Mouse (Mus musculus) gastrocnemius, postnatal 10 days (tissue): ENCODE data around the gene Kdm7a. TPM values are rescaled to one million over a fixed set of nuclear protein-coding genes. Genes with fewer than 3 reads are reported as not detected.

Source experiments
- DNase-seq: peaks from one replicate; pipeline ENCODE4 v3.0.0; 2021; ENCODE audit warnings: mixed read lengths
- long read RNA-seq, 2 experiments: library from polyadenylated mRNA; stranded (forward); transcript quantifications; one replicate each; pipeline ENCODE4 v2.0.0; 2021
- total RNA-seq, 2 experiments: library from RNA; stranded (reverse); gene quantifications; 2 replicates each; pipeline ENCODE4 v1.2.3; 2021

Gene Kdm7a
- 10 to 100 TPM; 15.8 to 16.3 TPM for total RNA-seq
- long read RNA-seq, experiment 1, full-length matches to known transcripts, result 3 of 8 reads
- long read RNA-seq, experiment 1, partial matches to known transcripts, result 3 of 8 reads
- long read RNA-seq, experiment 1, other reads (novel, unspliced or antisense), result 2 of 8 reads
- long read RNA-seq, experiment 2, full-length matches to known transcripts, result 7 of 9 reads
- long read RNA-seq, experiment 2, partial matches to known transcripts, result 1 of 9 reads
- long read RNA-seq, experiment 2, other reads (novel, unspliced or antisense), result 1 of 9 reads

- peak; percentile 84 for DNase-seq
These were observed at the start of gene Kdm7a for GRCm38 (mm10) chr6:39206581-39207461. Gene Kdm7a (minus strand): TSS chr6:39206789.

GRCm38 (mm10) chr6:39255271-39255670 is 48.7 kb upstream of the Kdm7a start:
- DNase-seq, result no peak

DNA sequence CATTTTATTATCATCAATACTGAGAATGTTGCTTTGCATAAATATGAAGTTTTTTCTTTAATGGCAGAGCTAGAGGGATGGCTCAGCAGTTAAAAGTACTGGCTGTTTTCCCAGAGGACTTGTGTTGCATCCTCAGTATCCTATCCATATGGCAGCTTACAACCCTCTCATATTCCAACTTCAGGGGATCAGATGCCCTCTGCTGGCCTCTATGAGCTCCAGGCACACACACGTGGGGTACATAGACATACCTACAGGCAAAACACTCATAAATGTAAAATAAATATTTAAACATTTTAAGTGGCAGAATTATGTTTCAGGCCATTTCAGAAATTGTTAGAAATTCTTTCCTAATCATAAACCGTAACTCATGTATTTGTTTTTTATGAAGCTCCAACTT is 43.5 kb upstream of the Kdm7a start:
- no peak for DNase-seq

- DNase-seq, result no peak
These were observed 42.7 kb upstream of the Kdm7a start for GRCm38 (mm10) chr6:39249176-39249770.

DNA sequence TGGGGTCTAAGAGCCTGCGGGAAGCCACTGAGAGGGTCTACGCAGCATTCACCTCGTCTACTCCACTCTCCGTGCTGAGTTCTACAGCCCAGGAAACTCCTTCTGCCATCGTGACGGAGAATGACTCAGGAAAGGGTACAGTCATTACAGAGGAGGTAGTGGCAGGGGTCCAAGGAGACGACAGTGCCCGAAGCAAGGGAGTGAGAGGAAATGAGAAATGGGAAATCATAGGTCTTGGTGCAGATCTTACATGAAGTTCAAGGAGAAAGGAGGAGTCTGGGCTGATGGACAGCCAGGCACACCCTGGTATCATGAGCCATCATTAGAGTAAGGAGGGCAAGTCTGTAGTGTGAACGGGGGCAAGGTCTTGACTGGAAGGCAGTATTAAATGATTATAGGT is 37.5 kb upstream of the Kdm7a start:
- DNase-seq, result no peak

DNA sequence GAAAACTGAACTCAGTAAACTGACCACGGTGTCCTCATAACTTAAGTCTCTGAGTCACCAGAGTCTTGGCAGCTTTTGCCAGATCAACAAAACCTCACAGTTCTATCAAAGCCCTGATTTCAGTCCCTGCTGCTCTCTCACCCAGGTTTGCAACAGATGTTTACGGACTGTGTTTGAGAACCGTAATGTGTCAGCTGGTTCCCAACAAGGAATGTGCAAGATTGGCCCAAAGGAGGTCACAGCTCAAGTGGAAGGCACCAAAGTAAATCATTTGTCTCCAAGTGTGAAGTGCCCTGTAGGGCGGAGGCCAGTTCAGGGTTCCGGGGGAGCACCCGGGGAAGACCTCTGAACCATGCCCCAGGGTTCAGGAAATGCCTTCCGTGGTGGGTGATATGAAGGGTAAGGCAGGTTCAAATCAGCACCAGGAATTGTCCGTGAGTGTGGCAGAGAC is 36.9 kb upstream of the Kdm7a start:
- DNase-seq, result no peak

GRCm38 (mm10) chr6:39242718-39243471 is 36.3 kb upstream of the Kdm7a start:
- peak; percentile 73 for DNase-seq

- DNase-seq, result no peak
These were observed 34.9 kb upstream of the Kdm7a start for GRCm38 (mm10) chr6:39241421-39241891.

GRCm38 (mm10) chr6:39240956-39241355 is 34.4 kb upstream of the Kdm7a start:
- DNase-seq, result no peak

GRCm38 (mm10) chr6:39237887-39238286 is 31.3 kb upstream of the Kdm7a start:
- DNase-seq, result no peak

GRCm38 (mm10) chr6:39232617-39233016 is 26.0 kb upstream of the Kdm7a start:
- no peak for DNase-seq

DNA sequence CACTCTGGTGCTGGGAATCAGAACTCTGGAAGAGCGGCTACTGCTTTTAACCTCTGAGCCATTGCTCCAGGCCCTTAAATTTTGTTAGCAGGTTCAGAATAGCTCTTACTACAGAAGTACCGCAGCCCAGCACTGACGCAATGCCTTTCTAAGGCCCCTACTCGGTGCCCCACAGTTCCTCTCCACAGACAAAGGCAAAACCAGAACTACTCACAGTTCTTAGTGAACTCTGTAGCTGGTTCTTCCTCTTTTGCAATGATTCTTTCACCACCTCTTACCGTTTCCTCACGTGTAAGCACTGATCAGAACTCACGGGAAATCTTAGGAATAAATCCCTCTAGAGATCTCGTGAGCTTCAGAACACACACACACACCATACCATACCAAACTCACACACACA is 24.1 kb upstream of the Kdm7a start:
- no peak for DNase-seq

DNA sequence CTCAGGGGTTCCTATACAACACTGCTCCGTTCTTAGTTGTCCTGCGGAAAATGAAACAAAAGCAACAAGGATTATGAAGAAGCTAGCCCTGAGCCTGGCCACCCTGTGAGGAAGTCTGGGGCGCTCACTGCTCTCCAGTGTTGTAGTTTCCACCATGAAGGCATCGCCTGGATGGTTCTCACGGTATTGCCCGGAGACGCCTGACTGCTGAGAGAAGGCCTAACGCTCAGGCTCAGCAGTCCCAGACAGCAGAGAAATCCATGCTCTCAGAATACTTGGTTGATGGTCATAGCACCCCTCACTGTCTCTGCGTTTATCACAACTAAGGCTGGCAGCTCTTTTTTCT is 20.0 kb upstream of the Kdm7a start:
- no peak for DNase-seq

DNA sequence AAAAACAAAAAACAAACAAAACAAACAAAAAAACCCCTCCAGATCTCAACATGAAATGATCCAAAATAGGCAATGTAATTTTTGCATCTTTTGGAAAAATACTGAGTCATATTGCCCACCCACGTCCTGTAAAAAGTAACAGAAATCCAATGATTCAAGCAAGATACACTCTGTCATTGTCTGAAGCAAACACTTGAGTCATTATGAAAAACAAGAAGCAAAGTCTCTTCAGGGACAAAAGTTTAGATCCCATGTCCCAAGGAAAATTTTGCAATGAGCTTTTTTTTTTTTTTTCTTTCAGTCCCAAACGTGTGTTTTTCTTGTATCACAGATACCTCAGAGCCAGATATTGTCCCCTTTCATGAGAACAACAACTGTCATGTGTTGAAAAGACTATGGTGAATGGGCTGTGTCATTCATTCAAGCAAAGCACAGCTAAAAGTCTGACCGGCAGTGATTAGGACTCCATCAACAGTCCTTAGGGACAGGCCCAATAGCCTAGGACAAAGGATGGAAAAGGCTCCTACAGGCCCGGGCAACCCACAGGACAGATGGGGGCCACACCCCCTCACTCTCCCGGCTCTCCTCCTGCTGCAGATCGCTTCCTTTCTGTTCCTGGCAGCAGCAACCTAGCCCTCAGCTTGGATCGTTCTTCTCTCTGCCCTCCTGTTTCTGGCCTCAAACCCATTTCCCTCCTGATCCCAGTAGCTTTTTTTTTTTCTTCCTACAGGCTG is 19.5 kb upstream of the Kdm7a start:
- no peak for DNase-seq

DNA sequence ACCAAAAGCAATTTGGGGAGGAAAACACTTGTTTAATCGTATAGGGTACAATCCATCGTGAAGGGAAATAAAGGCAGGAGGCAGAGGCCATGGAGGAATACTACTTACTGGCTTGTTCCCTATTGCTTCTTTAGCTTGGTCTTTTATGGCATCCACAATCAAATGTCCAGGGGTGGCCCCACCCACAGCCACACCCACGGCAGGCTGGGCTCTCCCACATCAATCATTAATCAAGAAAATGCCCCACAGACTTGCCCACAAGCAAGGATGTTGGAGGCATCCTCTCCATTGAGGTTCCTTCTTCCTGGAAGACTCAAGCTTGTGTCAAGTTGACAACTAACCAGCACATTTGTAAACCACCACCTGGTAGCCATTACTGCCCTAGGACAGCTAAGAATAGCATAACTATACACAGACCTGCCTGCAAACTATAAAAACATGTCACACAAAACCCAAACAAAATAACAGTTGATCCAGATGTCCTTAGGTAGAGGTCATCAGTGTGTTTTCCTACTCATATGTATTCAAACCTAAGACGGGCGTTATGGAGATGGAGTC is 16.8 kb upstream of the Kdm7a start:
- no peak for DNase-seq

- no peak for DNase-seq
These were observed 15.9 kb upstream of the Kdm7a start for GRCm38 (mm10) chr6:39222487-39222886.

DNA sequence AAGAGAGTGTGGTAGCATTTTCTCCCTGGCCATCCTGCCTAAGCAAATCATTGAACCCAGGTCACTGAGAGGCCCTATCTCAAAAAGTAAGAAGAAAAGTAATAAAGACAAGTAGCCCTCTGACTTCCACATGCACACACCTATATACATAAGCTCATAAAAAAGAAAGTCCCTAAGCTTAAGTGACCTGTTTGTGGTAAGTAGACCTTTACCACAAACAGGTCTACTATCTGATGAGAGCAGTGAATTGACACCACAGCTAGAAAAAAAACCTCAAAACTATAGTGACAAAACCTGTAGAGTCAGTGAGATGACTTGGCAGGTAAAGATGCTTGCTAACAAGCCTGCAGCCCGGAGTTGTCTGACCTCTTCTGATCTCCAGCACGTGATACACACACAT is 11.4 kb upstream of the Kdm7a start:
- DNase-seq, result no peak

DNA sequence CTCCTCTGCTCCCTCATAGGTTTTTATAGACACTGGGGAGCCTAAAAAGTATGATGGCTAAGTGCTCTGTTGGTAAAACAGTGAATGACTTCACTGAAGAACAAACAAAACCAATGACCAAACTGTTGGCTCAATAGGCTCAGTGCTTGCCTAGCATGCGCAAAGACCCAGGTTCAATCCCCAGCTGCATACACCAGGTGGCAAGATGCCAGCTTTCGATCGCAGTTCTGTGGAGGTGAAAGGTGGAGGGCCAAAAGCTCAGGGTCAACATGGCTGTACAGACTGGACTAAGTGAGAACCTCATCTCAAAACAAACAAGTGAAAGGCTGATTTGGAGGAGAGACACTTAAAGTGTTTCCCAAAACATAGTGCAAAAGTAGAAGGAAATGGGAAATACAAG is 10.5 kb upstream of the Kdm7a start:
- no peak for DNase-seq

DNA sequence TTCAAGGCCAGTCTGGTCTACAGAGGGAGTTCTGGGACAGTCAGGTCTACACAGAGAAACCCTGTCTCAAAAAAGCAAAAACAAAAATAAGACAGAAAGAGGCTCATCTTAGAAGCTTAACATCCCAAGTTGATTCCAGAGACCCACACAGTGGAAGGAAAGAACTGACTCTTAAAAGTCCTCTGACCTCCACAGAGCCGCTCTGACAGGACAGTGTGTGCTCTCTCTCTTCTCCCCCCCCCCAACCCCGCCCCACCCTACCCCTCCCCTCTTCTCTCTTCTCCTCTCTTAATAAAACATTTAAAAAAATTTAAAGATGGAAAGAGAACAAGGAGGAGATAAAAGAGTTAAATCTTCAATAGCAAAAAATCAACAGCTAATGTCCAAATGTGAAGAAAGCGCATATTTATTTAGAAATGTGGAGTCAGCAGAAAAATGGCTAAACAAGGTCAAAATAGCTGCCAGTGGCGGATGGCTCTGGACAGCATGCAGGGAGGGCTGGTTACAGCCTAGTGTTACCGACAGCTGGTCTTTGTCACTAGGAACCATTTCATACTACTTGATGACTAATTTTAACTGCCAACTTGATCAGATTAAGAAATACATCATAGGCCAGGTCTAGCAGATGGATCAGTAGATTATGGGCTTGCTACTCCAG is 8.5 kb upstream of the Kdm7a start:
- no peak for DNase-seq

DNA sequence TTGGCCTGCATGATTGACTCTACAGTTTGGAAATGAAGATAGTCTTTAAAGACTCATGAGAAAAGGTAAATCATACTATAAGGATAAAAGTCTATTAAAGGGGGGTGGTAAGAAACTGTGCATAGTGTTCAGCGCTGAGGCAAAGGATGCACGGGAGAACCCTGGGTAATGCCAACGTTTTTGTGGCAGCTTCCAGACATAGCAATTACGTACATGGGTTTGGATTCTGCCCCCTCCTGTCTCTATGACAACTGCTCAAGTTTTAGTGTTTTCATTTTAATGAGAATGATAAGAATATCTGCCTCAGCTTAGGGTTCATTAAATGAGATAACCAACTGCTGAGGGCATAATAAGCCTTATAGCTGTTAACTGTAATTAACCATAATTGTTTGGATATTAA is 3.1 kb upstream of the Kdm7a start:
- DNase-seq, result no peak

DNA sequence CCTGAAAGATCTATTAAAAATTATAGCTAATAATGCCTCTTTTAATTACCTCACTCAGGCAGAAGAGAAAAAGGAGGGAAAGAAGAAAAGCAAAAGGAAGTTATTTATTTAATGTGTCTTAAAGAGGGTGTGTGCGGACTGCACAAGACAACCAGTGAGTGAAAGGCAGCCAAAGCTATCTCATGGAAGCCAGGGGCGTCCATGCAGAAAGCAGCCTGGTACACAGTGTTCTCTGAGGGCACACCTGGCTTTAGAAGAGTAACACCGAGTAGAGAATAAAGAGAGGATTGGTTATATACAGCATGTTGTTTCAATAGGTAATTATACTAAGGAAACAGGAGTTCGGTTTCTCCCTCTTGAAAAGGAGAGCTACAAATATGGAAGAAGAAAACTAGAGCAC is 1.6 kb upstream of the Kdm7a start:
- DNase-seq, result no peak
